Comparison of ENCODE assay signal across 20 mouse cellular contexts in genomic region chr17:81697695-81698094, GRCm38 (mm10).
"Had no signal": no experiment of that assay in that cellular context is flagged by ENCODE, and none has a peak within 500 bp of the region (broad histone marks: within the 10 kb centered on the region; RNA-seq: fewer than 3 reads in every experiment).

No protein-coding gene starts in this region.

- H3K27ac ChIP-seq: intestine, embryonic 15.5 days; limb, embryonic 10.5 days; limb, embryonic 13.5 days; liver, embryonic 13.5 days; neural tube, embryonic 12.5 days; neural tube, embryonic 15.5 days; stomach, embryonic 15.5 days had no signal

- DNase-seq: kidney, adult 18-20 months; kidney, adult 9 months; kidney, postnatal 14 days; kidney, postnatal 4 days; liver, embryonic 13.5 days; lung, embryonic 14.5 days; lung, postnatal 10 days; lung, postnatal 36 days; midbrain, embryonic 14.5 days; right cerebral cortex, adult 18-20 months; right cerebral cortex, postnatal 14 days; spleen, adult 18-20 months; thymus, postnatal 4 days had no signal

- ATAC-seq: intestine, embryonic 15.5 days had no signal

- H3K4me3 ChIP-seq: intestine, embryonic 15.5 days; limb, embryonic 10.5 days; limb, embryonic 13.5 days; liver, embryonic 13.5 days; neural tube, embryonic 12.5 days; neural tube, embryonic 15.5 days; stomach, embryonic 15.5 days had no signal

- H3K9ac ChIP-seq: intestine, embryonic 15.5 days; limb, embryonic 13.5 days; liver, embryonic 13.5 days; lung, embryonic 14.5 days; neural tube, embryonic 12.5 days; neural tube, embryonic 15.5 days; stomach, embryonic 15.5 days had no signal

- H3K36me3 ChIP-seq: intestine, embryonic 15.5 days; limb, embryonic 10.5 days; limb, embryonic 13.5 days; liver, embryonic 13.5 days; neural tube, embryonic 12.5 days; neural tube, embryonic 15.5 days; stomach, embryonic 15.5 days had no signal

- H3K4me1 ChIP-seq: intestine, embryonic 15.5 days; liver, embryonic 13.5 days; neural tube, embryonic 12.5 days had no signal

- H3K27me3 ChIP-seq: intestine, embryonic 15.5 days; limb, embryonic 13.5 days; liver, embryonic 13.5 days; neural tube, embryonic 12.5 days; neural tube, embryonic 15.5 days; stomach, embryonic 15.5 days had no signal

- H3K9me3 ChIP-seq: intestine, embryonic 15.5 days; limb, embryonic 10.5 days; limb, embryonic 13.5 days; liver, embryonic 13.5 days; neural tube, embryonic 12.5 days; neural tube, embryonic 15.5 days; stomach, embryonic 15.5 days had no signal

- H3K4me2 ChIP-seq: intestine, embryonic 15.5 days; limb, embryonic 13.5 days; liver, embryonic 13.5 days; midbrain, embryonic 11.5 days; neural tube, embryonic 12.5 days; neural tube, embryonic 15.5 days; stomach, embryonic 15.5 days had no signal
